Mouse (Mus musculus) macrophage (primary cell): ENCODE data around the gene Zfp513. TPM values are rescaled to one million over a fixed set of nuclear protein-coding genes. Genes with fewer than 3 reads are reported as not detected.

Experiments
- H3K27ac ChIP-seq: fragments of 350-480 bp; formaldehyde crosslinking; 2 replicates; pipeline ENCODE4 v1.9.0; 2021
- H3K36me3 ChIP-seq: fragments of 350-480 bp; formaldehyde crosslinking; 2 replicates; pipeline ENCODE4 v1.9.0; 2021; ENCODE audit errors: inconsistent target
- H3K4me3 ChIP-seq: fragments of 350-480 bp; formaldehyde crosslinking; 2 replicates; pipeline ENCODE4 v1.9.0; 2021; ENCODE audit errors: inconsistent target
- H3K79me2 ChIP-seq: fragments of 350-480 bp; formaldehyde crosslinking; 2 replicates; pipeline ENCODE4 v1.9.0; 2021; ENCODE audit errors: inconsistent target
- WGBS: methylation state at CpG from one replicate; pipeline ENCODE4 v1.1.7; 2026; ENCODE audit warnings: inconsistent platforms; ENCODE audit not compliant: missing documents; 5-methylcytosine and 5-hydroxymethylcytosine counted together
- polyA plus RNA-seq: library from polyadenylated mRNA; stranded (reverse); fragments of 250-400 nt; gene quantifications from 3 replicates; pipeline ENCODE4 v1.2.4, GENCODE M21; 2018; ENCODE audit warnings: inconsistent platforms

The Zfp513 gene
- polyA plus RNA-seq, 1 experiment from 2014 or later, result 33.4 TPM

DNA sequence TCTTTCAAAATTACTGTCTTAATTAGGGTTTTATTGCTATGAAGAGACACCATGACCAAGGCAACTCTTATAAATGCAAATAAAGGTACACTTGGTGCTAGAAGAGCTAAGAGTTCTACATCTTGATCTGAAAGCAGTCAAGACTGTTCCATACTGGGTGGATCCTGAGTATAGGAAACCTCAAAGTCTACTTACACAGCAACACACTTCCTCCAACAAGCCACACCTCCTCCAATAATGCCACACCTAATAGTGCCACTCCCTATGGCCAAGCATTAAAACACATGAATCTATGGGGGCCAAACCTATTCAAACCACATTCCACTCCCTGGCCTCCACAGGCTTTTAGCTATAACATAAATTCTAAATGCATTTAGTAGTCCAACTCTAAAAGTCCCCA, 39.6 kb downstream of the Zfp513 start:
- Histone ChIP-seq H3K79me2 (no peaks in the 10 kb centered on the region), H3K27ac (no peak overlapping the region), H3K36me3 (peaks cover 83% of the 10 kb centered on the region), H3K4me3 (no peak overlapping the region)

GRCm38 (mm10) chr5:31154152-31154553, 48.0 kb downstream of the Zfp513 start, which contains the start of gene Mpv17:
Gene Mpv17, minus strand, starts transcription at chr5:31154251.
- peaks cover 21% of the 10 kb centered on the region for H3K79me2 ChIP-seq
- peaks cover 29% of the 10 kb centered on the region for H3K36me3 ChIP-seq
- H3K4me3 ChIP-seq, result peak within 1 kb of the TSS; percentile 88
- WGBS, result 1% methylated on average over 19 of the region's 19 CpGs
- peak within 1 kb of the TSS; percentile 55 for H3K27ac ChIP-seq

GRCm38 (mm10) chr5:31153516-31154151, 48.5 kb downstream of the Zfp513 start:
- peak overlapping the region; percentile 88 for H3K4me3 ChIP-seq
- H3K27ac ChIP-seq, result peak overlapping the region; percentile 55
- 44% methylated on average over 6 of the region's 6 CpGs for WGBS
- H3K79me2 ChIP-seq, result peaks cover 21% of the 10 kb centered on the region
- peaks cover 24% of the 10 kb centered on the region for H3K36me3 ChIP-seq

DNA sequence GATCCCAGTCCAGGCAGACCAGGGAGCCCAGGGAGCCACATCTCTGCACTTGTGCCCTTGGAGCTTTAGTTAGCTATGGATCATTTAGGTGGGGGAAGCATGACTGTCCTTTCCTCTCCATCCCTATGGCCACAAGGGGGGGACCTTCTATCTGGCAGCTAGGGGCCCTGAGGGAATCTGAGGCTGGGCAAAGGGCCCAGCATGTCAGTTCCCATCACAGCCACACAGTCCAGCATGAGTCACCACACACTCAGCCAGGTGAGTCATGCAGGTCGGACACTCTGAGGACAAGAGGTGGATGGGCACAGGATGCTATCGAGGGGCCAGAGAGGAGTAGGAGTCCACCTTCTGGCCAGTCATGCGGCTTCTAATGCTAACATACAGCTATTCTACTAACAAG, 50.4 kb downstream of the Zfp513 start:
- no peak overlapping the region for H3K4me3 ChIP-seq
- WGBS, result 91% methylated on average over 3 of the region's 3 CpGs
- H3K36me3 ChIP-seq, result peaks cover 7% of the 10 kb centered on the region
- H3K27ac ChIP-seq, result no peak overlapping the region
- peaks cover 21% of the 10 kb centered on the region for H3K79me2 ChIP-seq

- Histone ChIP-seq H3K27ac (no peak overlapping the region), H3K4me3 (no peak overlapping the region), H3K36me3 (peaks cover 22% of the 10 kb centered on the region), H3K79me2 (peaks cover 21% of the 10 kb centered on the region)
- 98% methylated on average over 4 of the region's 4 CpGs for WGBS
These were observed 52.3 kb downstream of the Zfp513 start for GRCm38 (mm10) chr5:31149781-31150180.

Other genes starting within 250 kb of the Zfp513 start
- 68.1 to 87.2 TPM (median 71.0 TPM) in 3 replicates for gene Preb, start 241.9 kb downstream of the Zfp513 start, polyA plus RNA-seq
- gene Tcf23, start 233.6 kb downstream of the Zfp513 start, polyA plus RNA-seq, result not detected in 3 replicates
- gene Atraid, start 154.0 kb downstream of the Zfp513 start, polyA plus RNA-seq, result 73.4 to 150 TPM (median 103 TPM) in 3 replicates
- 3.3 to 6.2 TPM (median 5.1 TPM) in 3 replicates for gene Slc5a6, start 153.4 kb downstream of the Zfp513 start, polyA plus RNA-seq
- gene Cad, start 147.5 kb downstream of the Zfp513 start, polyA plus RNA-seq, result 5.8 to 16.7 TPM (median 7.3 TPM) in 3 replicates
- not detected in 3 replicates for gene Dnajc5g, start 96.0 kb downstream of the Zfp513 start, polyA plus RNA-seq
- gene Slc30a3, start 94.1 kb downstream of the Zfp513 start, polyA plus RNA-seq, result not detected in 3 replicates
- not detected in 3 replicates for gene Trim54, start 85.6 kb downstream of the Zfp513 start, polyA plus RNA-seq
- not detected in 3 replicates for gene Ucn, start 63.5 kb downstream of the Zfp513 start, polyA plus RNA-seq
- gene Mpv17, start 48.1 kb downstream of the Zfp513 start, polyA plus RNA-seq, result 35.2 to 59.9 TPM (median 52.3 TPM) in 3 replicates
- 0.42 to 0.53 TPM in 2 of 3 replicates, not detected in the other for gene Gm29609, start 22.4 kb downstream of the Zfp513 start, polyA plus RNA-seq
- gene Gtf3c2, start 22.2 kb downstream of the Zfp513 start, polyA plus RNA-seq, result 25.3 to 29.9 TPM (median 29.5 TPM) in 3 replicates
- 30.9 to 73.2 TPM (median 66.8 TPM) in 3 replicates for gene Snx17, start 9.1 kb downstream of the Zfp513 start, polyA plus RNA-seq
- gene Eif2b4, start 8.9 kb downstream of the Zfp513 start, polyA plus RNA-seq, result 15.7 to 26.2 TPM (median 16.2 TPM) in 3 replicates
- gene Ppm1g, start 18.4 kb upstream of the Zfp513 start, polyA plus RNA-seq, result 49.8 to 88.3 TPM (median 76.6 TPM) in 3 replicates
- gene Nrbp1, start 38.6 kb upstream of the Zfp513 start, polyA plus RNA-seq, result 68.4 to 96.8 TPM (median 84.5 TPM) in 3 replicates
- not detected in 3 replicates for gene Gm9970, start 38.9 kb upstream of the Zfp513 start, polyA plus RNA-seq
- gene Krtcap3, start 49.4 kb upstream of the Zfp513 start, polyA plus RNA-seq, result 0.37 to 2.5 TPM (median 0.63 TPM) in 3 replicates
- 11.8 to 19.6 TPM (median 13.6 TPM) in 3 replicates for gene Ift172, start 88.8 kb upstream of the Zfp513 start, polyA plus RNA-seq
- not detected in 3 replicates for gene Fndc4, start 93.8 kb upstream of the Zfp513 start, polyA plus RNA-seq
- gene Gckr, start 95.1 kb upstream of the Zfp513 start, polyA plus RNA-seq, result not detected in 3 replicates